Mouse (Mus musculus): ENCODE data around the gene H2afx.
"Not testable (repeated sequence)": the region's sequence is repeated elsewhere in the genome, so short reads cannot be mapped to it uniquely, and the experiment has no call there.

Gene H2afx

GRCm38 (mm10) chr9:44334396-44335330, at the start of gene H2afx:
H2afx (plus strand) TSS chr9:44334694.
- peak; percentile 94 to 96 for DNase-seq (ENCODE audit: low spot score in 2 of 2)

DNA sequence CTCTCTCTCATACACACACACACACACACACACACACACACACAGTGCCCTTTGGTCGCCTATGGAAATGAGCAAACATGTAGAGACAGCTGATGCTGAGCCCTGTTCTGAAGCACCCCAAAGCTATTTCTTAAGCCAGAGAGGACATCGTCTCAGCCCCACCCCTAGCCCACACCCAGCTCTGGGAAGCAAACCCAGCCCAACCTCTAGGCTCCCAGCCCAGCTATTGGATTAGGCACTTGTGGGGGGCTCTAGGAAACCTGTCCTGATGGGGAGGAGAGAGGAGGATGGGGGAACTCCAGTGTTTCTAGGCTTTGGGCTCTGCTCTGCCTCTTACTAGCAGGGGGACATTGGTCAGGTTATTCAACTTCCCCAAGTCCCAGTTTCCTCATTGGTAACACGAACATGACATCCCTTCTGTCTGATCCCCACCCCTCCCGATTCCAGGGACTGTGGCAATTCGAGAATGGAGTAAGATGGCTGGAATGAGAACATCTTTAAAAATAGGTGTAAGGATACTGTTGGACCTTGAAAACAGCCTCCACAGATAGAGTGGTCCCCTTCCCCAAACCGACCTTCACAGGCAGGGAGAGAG, 48.1 kb upstream of the H2afx start:
- DNase-seq (ENCODE audit: low spot score in 2 of 2) = no peak

- DNase-seq (ENCODE audit: low spot score in 2 of 2) = no peak
These were observed 47.5 kb upstream of the H2afx start for GRCm38 (mm10) chr9:44287003-44287400.

- peak; percentile 33 to 41 for DNase-seq (ENCODE audit: low spot score in 2 of 2)
These were observed 47.0 kb upstream of the H2afx start for GRCm38 (mm10) chr9:44287401-44288075.

DNA sequence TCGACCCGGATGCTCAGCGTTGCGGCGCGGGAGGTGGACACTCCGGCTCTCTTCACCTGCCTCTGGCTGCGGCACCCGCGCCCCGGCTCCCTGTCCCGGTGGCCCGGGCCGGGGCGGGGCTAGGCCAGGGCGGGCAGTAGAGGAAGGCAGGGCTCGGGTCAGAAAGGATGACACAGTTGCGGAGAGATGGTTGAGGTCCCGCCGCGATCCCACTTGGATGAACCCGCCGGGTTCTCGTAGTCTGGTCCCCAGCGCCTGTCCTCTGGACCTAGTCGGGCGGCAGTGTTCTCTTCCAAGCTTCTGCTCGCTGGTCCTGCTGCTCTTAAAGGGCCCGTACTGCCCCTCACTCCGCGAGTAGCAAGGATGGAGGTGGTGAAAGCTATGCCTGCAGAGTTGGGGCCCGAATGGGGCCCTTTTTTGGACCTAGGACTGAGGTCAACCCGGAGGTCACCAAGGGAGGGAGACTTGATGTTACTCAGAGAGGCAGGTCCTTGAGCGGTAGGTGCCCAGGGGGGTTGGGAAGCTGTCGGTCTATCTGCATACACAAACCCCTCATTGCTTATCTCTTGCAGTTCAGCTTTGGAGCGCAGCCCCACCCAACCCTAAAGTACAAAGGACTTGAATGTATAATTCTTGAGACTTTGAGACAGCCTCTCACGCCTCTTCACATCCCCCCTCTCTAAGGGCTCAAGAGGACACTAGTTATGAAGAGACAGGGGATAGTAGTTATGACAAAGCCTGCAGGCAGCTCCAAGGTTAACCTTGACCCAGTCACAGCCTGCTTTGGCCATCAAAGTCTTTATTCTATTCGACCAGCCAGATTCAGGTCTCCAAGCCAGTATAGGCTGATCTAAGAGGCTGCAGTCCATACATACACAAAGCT, 46.2 kb upstream of the H2afx start, which contains the start of gene Abcg4:
Abcg4 (minus strand) TSS at position 540 of the 883 bp plus-strand sequence.
- DNase-seq (ENCODE audit: low spot score in 2 of 2) = peak in 1 of 2 experiments; percentile 37

DNA sequence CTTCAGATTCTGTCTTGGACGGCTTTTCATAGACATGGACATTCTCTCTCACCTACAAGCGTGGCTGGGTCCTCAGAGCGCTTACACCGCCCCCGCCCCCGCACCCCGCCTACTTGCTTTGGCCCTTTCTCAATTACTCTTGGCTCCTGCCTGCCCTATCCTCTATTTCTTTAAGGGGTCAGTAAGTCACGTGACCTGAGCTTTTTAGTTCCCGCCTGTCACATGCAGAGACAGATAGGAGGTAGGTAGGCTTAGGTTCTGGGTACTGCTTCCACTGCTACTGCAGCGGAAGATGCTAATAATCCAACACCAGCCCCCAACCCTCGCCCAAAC, 45.6 kb upstream of the H2afx start:
- DNase-seq (ENCODE audit: low spot score in 2 of 2) = no peak

- DNase-seq (ENCODE audit: low spot score in 2 of 2) = no peak
These were observed 42.0 kb upstream of the H2afx start for GRCm38 (mm10) chr9:44292490-44292889.

GRCm38 (mm10) chr9:44300001-44300400, 34.5 kb upstream of the H2afx start:
- not testable (repeated sequence) for DNase-seq (ENCODE audit: low spot score in 2 of 2)

GRCm38 (mm10) chr9:44305466-44306079, 28.9 kb upstream of the H2afx start, which contains the start of gene Hinfp:
Hinfp (minus strand) TSS chr9:44305671.
- peak; percentile 86 to 96 for DNase-seq (ENCODE audit: low spot score in 2 of 2)

GRCm38 (mm10) chr9:44306532-44306931, 28.0 kb upstream of the H2afx start:
- DNase-seq (ENCODE audit: low spot score in 2 of 2) = no peak

GRCm38 (mm10) chr9:44307248-44307647, 27.2 kb upstream of the H2afx start:
- DNase-seq (ENCODE audit: low spot score in 2 of 2) = no peak

GRCm38 (mm10) chr9:44309756-44310155, 24.7 kb upstream of the H2afx start:
- DNase-seq (ENCODE audit: low spot score in 2 of 2) = no peak

- no peak for DNase-seq (ENCODE audit: low spot score in 2 of 2)
These were observed 23.8 kb upstream of the H2afx start for GRCm38 (mm10) chr9:44310750-44311135.

DNA sequence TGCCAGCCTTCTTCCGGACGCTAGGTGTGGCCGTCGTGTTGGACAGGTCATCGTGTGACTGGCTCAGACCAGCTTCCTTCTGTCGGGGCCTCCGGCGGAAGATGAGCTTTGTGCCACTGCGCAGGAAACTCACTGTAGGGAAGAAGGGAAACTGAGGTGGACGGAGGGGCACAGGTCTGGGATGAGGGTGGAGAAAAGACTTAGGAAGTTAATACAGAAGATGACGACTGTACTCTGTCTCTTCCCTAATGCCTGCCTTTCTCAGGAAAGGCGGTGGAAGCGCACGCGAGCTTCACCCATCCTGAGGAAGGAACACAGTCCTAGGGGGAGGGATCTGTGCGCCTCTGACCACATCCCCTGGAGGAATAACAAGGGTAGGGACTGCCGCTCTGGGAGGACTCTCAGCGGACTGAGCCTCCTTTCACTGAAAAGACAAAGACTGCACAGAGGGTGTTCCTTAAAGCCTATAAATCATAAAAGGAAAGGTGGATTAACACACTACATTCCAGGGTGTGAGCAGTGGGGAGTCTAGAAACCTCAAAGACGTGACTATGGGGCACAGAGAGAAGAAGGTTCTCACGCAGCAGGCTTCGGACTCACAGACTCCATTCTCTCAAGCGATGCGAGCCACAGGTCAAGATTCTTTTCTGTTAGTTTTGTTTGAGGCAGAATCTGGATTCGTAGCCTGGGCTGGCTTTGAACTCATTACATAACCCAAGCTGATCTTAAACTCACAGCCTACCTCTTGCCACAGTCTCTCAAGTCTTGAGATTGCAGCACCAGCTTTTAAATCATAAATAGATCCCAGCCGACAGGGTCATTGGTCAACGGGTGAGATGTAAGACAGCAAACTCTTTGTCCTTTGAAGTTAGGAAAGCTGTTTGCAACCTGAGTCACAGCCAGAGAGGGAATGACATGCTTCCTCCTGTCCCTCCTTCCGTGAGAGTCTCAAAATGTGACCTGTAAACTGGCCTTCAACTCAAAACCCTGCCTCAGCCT, 23.1 kb upstream of the H2afx start:
- DNase-seq (ENCODE audit: low spot score in 2 of 2) = no peak

DNA sequence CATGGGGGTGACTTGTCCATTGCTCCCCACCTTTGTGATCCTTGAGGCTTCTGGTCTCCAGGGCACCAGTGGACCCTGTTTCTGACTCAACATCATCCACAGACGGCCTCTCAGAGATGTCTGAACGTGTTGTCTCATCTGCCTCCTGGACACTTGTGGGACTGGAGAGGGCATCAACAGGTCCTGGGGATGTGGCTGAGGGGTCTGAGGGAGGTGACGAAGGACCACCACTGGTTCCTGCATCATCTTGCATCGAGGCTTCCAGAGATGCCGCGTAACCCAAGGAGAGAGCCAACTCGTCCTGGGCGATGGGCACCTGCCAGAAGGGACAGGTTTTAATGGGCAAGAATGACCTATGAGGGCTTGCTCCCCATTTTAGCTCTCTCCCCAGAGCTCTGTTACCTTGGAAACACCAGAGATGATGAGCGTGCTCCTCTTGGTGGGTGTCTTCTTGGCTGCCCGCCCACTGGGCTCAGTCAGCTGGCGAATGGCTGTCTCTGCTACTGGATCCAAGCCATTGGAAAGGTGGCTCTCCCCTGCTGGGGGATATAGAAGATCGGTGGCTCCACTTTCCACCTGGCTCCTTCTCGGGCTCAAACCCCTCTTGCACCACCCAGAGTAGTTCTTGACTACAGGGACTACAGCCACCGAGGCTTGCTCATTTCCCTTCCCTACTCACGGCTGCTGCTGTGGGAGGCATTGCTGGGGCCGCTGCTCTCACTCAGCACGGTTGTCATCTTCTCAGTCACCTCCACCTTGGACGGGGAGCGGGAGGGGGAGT, 20.8 kb upstream of the H2afx start:
- DNase-seq (ENCODE audit: low spot score in 2 of 2) = peak in 1 of 2 experiments; percentile 43

DNA sequence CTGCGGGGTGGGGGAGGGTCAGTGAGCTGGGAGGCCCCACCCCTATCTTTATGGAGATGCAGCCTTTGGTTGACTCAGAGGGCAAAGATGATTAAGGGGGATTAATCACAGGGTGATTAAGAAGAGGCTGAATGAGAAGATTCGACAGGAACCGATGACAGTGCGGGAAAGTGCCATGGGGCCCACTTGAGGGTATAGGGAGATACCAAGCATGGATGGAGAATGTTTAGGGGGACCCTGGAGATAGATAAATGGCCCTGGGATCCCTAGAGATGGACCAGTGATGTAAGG, 20.3 kb upstream of the H2afx start:
- no peak for DNase-seq (ENCODE audit: low spot score in 2 of 2)

GRCm38 (mm10) chr9:44314910-44315309, 19.6 kb upstream of the H2afx start:
- DNase-seq (ENCODE audit: low spot score in 2 of 2) = no peak

GRCm38 (mm10) chr9:44317452-44317851, 17.0 kb upstream of the H2afx start:
- DNase-seq (ENCODE audit: low spot score in 2 of 2) = no peak

Data from cerebellum, postnatal 4 days (tissue).